Mouse (Mus musculus): ENCODE measurements around the gene Prrt4. TPM values are rescaled to one million over a fixed set of nuclear protein-coding genes. Genes with fewer than 3 reads are reported as not detected.
"Not testable (repeated sequence)": the region's sequence is repeated elsewhere in the genome, so short reads cannot be mapped to it uniquely, and the experiment has no call there.

Gene Prrt4
- total RNA-seq (2021): 1 to 10 TPM; 2.2 TPM
- polyA plus RNA-seq (2012; rRNA removed): 2.0 and 2.2 TPM in 2 replicates
- long read RNA-seq, partial matches to known transcripts: 0 of 3 reads
- long read RNA-seq, other reads (novel, unspliced or antisense): 2 of 3 reads

GRCm38 (mm10) chr6:29178888-29179658 is at the start of gene Prrt4:
Prrt4 (minus strand) TSS chr6:29179584.
- H3K79me2 ChIP-seq (replicated peaks; ENCODE audit: control insufficient read depth, insufficient read depth, low read length): no peaks in the 10 kb centered on the region
- TF ChIP-seq CTCF (IDR thresholded peaks at IDR 0.05) (no peak), EP300 (IDR thresholded peaks at IDR 0.05; ENCODE audit: insufficient read depth, low read depth, low read length) (no peak), POLR2A (IDR thresholded peaks at IDR 0.05; ENCODE audit: insufficient read depth, low read depth, low read length) (0 out of 2 replicates have a peak, but pooled peaks have one; percentile 23)
- WGBS: 1% methylated on average over 73 of the region's 79 CpGs
- no peaks in the 10 kb centered on the region for H3K36me3 ChIP-seq (ENCODE audit: control insufficient read depth, insufficient read depth, low read length)
- H3K4me1 ChIP-seq (ENCODE audit: control insufficient read depth, insufficient read depth, low read length): no peaks in the 10 kb centered on the region
- intact Hi-C loops (cut with DNase I): loop anchor here (2.0 kb wide), 1 partner anchor 14 kb away; no protein-coding TSS in a partner anchor
- H3K9ac ChIP-seq (ENCODE audit: low read depth, low read length): peak within 1 kb of the TSS; percentile 45
- no peaks in the 10 kb centered on the region for H3K27me3 ChIP-seq (ENCODE audit: control insufficient read depth, insufficient read depth, low read length)
- peak; percentile 80 to 84 for DNase-seq
- peak within 1 kb of the TSS; percentile 74 for H3K27ac ChIP-seq
- H3K4me3 ChIP-seq: peak within 1 kb of the TSS; percentile 62

GRCm38 (mm10) chr6:29217717-29218116 is 38.3 kb upstream of the Prrt4 start:
- not testable (repeated sequence) for H3K9ac ChIP-seq (ENCODE audit: low read depth, low read length); H3K4me3 ChIP-seq; H3K4me1 ChIP-seq (ENCODE audit: control insufficient read depth, insufficient read depth, low read length); DNase-seq; H3K27ac ChIP-seq; H3K36me3 ChIP-seq (ENCODE audit: control insufficient read depth, insufficient read depth, low read length); H3K27me3 ChIP-seq (ENCODE audit: control insufficient read depth, insufficient read depth, low read length); H3K79me2 ChIP-seq (replicated peaks; ENCODE audit: control insufficient read depth, insufficient read depth, low read length)
- intact Hi-C loops (cut with DNase I): loop anchor here (1.0 kb wide), 1 partner anchor 23 kb away; no protein-coding TSS in a partner anchor
- WGBS: 80% methylated on average over 3 of the region's 3 CpGs

GRCm38 (mm10) chr6:29215881-29216501 is 36.6 kb upstream of the Prrt4 start, which contains the start of gene Impdh1:
Impdh1 (minus strand) TSS chr6:29216364.
- Histone ChIP-seq H3K4me1 (ENCODE audit: control insufficient read depth, insufficient read depth, low read length) (peaks cover 9% of the 10 kb centered on the region), H3K9ac (ENCODE audit: low read depth, low read length) (peak within 1 kb of the TSS; percentile 73), H3K36me3 (ENCODE audit: control insufficient read depth, insufficient read depth, low read length) (no peaks in the 10 kb centered on the region), H3K27ac (peak within 1 kb of the TSS; percentile 95), H3K27me3 (ENCODE audit: control insufficient read depth, insufficient read depth, low read length) (no peaks in the 10 kb centered on the region), H3K79me2 (replicated peaks; ENCODE audit: control insufficient read depth, insufficient read depth, low read length) (no peaks in the 10 kb centered on the region), H3K4me3 (peak within 1 kb of the TSS; percentile 76)
- under 1% methylated on average over 56 of the region's 56 CpGs for WGBS
- DNase-seq: peak; percentile 88 to 90
- TF ChIP-seq EP300 (IDR thresholded peaks at IDR 0.05; ENCODE audit: insufficient read depth, low read depth, low read length) (no peak), POLR2A (IDR thresholded peaks at IDR 0.05; ENCODE audit: insufficient read depth, low read depth, low read length) (peak; percentile 56)
- intact Hi-C loops (cut with DNase I): loop anchor here (1.0 kb wide), 1 partner anchor 11 kb away; no protein-coding TSS in a partner anchor

GRCm38 (mm10) chr6:29215181-29215580 is 35.8 kb upstream of the Prrt4 start:
- 32% methylated on average over 9 of the region's 9 CpGs for WGBS
- no peaks in the 10 kb centered on the region for H3K79me2 ChIP-seq (replicated peaks; ENCODE audit: control insufficient read depth, insufficient read depth, low read length)
- TF ChIP-seq POLR2A (IDR thresholded peaks at IDR 0.05; ENCODE audit: insufficient read depth, low read depth, low read length) (no peak), CTCF (IDR thresholded peaks at IDR 0.05) (no peak), EP300 (IDR thresholded peaks at IDR 0.05; ENCODE audit: insufficient read depth, low read depth, low read length) (no peak)
- DNase-seq: no peak
- H3K4me1 ChIP-seq (ENCODE audit: control insufficient read depth, insufficient read depth, low read length): peaks cover 12% of the 10 kb centered on the region
- H3K27ac ChIP-seq: peak overlapping the region; percentile 95
- H3K27me3 ChIP-seq (ENCODE audit: control insufficient read depth, insufficient read depth, low read length): no peaks in the 10 kb centered on the region
- H3K9ac ChIP-seq (ENCODE audit: low read depth, low read length): peak overlapping the region; percentile 73
- H3K4me3 ChIP-seq: peak overlapping the region; percentile 76
- no peaks in the 10 kb centered on the region for H3K36me3 ChIP-seq (ENCODE audit: control insufficient read depth, insufficient read depth, low read length)
- intact Hi-C loops (cut with DNase I): no loop called here

GRCm38 (mm10) chr6:29214776-29215175 is 35.4 kb upstream of the Prrt4 start:
- peak overlapping the region; percentile 95 for H3K27ac ChIP-seq
- intact Hi-C loops (cut with DNase I): no loop called here
- H3K36me3 ChIP-seq (ENCODE audit: control insufficient read depth, insufficient read depth, low read length): no peaks in the 10 kb centered on the region
- 40% methylated on average over 5 of the region's 5 CpGs for WGBS
- no peaks in the 10 kb centered on the region for H3K27me3 ChIP-seq (ENCODE audit: control insufficient read depth, insufficient read depth, low read length)
- H3K4me3 ChIP-seq: peak overlapping the region; percentile 76
- peak overlapping the region; percentile 73; the same call in 1 of the 2 replicates for H3K9ac ChIP-seq (ENCODE audit: low read depth, low read length)
- H3K79me2 ChIP-seq (replicated peaks; ENCODE audit: control insufficient read depth, insufficient read depth, low read length): no peaks in the 10 kb centered on the region
- no peak for TF ChIP-seq EP300 (IDR thresholded peaks at IDR 0.05; ENCODE audit: insufficient read depth, low read depth, low read length)
- TF ChIP-seq CTCF (IDR thresholded peaks at IDR 0.05): no peak
- no peak for TF ChIP-seq POLR2A (IDR thresholded peaks at IDR 0.05; ENCODE audit: insufficient read depth, low read depth, low read length)
- no peak for DNase-seq
- peaks cover 12% of the 10 kb centered on the region for H3K4me1 ChIP-seq (ENCODE audit: control insufficient read depth, insufficient read depth, low read length)

Data from heart, adult 2 months (tissue).